Mouse (Mus musculus) ES-CJ7 (cell line): ENCODE measurements around the gene Pde7b.

Experiments used
- DNase-seq: peaks from one replicate; pipeline ENCODE4 v3.0.0; 2011; ENCODE audit warnings: low read depth, low spot score

Gene Pde7b

DNA sequence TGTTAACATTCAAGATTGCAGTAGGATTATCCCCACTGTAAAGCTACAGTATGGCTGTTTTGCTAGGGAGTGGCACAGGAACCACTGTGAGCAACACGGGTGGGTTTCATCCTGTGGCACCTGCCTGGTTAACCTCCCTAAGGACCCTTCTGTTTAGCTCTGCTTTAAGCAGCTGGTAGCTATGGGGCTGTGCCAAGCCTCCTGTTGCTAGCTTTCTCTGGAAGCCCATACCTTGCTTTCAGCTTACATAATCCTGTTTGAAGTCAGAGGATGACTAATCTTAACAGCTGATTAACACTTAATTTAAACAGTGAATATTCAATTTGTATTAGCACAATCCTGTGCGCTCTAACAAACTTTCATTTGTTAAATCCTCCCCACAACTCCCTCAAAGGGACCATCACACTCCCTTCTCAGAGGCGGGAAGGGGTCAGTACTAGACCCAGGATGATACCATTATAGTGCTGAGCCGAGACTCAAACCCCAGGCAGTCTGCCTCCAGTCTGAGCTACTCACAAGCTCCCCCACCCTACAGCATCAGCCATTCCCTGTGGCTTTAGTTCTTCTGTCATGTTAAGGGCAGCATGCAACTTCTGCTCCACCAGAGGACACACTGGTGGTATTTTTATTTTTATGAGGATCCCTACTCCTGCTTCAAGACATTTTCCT lies 362.3 kb downstream of the Pde7b start:
- DNase-seq, result no peak

DNA sequence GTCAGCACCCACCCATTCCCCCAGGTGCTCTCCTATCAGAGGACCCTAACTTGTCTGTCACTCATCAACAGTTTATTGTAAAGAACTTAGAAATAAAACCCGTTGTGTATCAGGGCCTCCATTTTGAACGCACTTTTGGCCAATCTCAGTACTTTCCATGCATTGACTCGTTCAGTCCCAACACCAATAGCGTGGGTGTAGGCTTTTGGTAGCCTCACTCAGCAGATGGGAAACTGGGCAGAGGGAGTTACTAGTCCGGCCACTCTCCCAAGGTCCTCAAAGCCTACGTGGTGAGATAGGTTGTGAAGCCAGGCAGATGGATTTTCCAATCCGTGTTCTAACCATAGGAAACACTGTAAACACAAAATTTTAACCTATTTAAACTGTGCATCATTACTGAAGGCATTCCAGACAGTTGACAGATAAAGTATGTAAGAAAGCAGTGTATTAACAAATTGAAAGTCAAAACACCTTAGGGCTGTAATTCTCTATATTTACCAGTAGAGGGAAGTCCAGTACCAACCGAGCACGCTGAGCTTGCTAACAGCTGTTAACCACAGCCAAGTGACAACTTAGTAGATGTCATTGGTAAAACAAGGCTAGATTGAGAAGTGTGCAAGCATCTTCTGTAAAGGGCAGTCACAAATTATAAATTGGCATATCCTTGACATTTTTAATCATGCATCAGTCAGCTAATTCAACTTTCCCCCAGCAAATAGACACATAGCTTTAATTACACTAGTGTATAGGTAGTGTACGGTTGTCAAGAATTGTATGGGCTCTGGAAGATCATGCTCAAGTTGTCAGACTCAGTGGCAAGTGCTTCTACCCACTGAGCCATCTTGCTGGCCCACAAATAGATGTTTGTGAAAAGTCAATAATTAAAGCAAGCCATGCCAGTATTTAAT lies 363.1 kb downstream of the Pde7b start:
- DNase-seq, result peak; percentile 36

DNA sequence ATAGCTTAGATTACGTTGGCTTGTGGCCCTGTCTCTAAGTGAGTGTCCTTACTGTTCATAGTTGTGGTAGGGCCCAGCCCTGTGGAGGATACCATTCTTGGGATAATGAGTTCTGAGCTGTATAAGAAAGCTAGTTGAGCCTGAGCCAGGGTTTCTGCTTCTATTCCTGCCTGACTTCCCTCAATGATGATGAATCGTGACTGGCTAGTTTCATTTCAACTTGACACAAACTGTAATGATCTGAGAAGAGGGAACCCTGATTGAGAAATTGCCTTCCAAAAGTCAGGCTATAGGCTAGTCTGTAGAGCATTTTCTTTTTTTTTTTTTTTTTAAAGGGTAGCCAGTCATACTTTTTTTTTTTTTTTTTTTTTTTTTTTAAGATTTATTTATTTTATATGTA lies 376.0 kb downstream of the Pde7b start:
- DNase-seq, result no peak
